Mouse (Mus musculus) CH12.LX (cell line): ENCODE data around the gene Nsmf. TPM values are rescaled to one million over a fixed set of nuclear protein-coding genes. Genes with fewer than 3 reads are reported as not detected.

Experiments
- DNase-seq: peaks from one replicate; pipeline ENCODE4 v3.0.0-alpha.2; 2013; ENCODE audit errors: extremely low read depth
- H3K27ac ChIP-seq: 2 replicates; pipeline ENCODE4 v1.5.1; 2012; ENCODE audit warnings: low read depth, mild to moderate bottlenecking, control low read depth, moderate library complexity; ENCODE audit not compliant: insufficient read depth
- H3K27me3 ChIP-seq: replicated peaks from 2 replicates; pipeline ENCODE3; 2012; ENCODE audit warnings: inconsistent platforms
- H3K36me3 ChIP-seq, 2 experiments: replicated peaks in 1 of 2; 2 replicates each; pipeline versions ENCODE3 to v1.6.1; 2012; ENCODE audit warnings: inconsistent platforms in 1 of 2, low read length in 1 of 2, mild to moderate bottlenecking in 1 of 2, mixed read lengths in 1 of 2, moderate library complexity in 1 of 2; ENCODE audit not compliant: control insufficient read depth in 1 of 2, insufficient read depth in 1 of 2
- H3K4me1 ChIP-seq, 2 experiments: 2 replicates each; pipeline ENCODE4 v1.6.1; 2012; ENCODE audit warnings: inconsistent platforms in 1 of 2, moderate library complexity in 1 of 2; ENCODE audit not compliant: insufficient read depth in 2 of 2, control insufficient read depth in 1 of 2
- H3K4me2 ChIP-seq: 2 replicates; pipeline ENCODE4 v1.6.1; 2012; ENCODE audit warnings: low read depth, mild to moderate bottlenecking, control low read depth; ENCODE audit not compliant: poor library complexity, insufficient read depth, severe bottlenecking
- H3K4me3 ChIP-seq, 3 experiments: fragments of 150-350 bp in 1 of 3; sonication (generic) in 1 of 3; replicated peaks in 1 of 3; 2 replicates each; pipeline versions ENCODE3 to v1.5.1; 2011 to 2012; ENCODE audit warnings: low read depth in 2 of 3, low read length in 2 of 3, mild to moderate bottlenecking in 2 of 3, moderate library complexity in 2 of 3, control low read depth in 1 of 3, improper control_type of control experiment in 1 of 3, inconsistent platforms in 1 of 3, mixed read lengths in 1 of 3; ENCODE audit not compliant: poor library complexity in 1 of 3
- H3K79me2 ChIP-seq: replicated peaks from 2 replicates; pipeline ENCODE4 v1.6.1; 2012; ENCODE audit warnings: mild to moderate bottlenecking, moderate library complexity; ENCODE audit not compliant: control insufficient read depth, poor library complexity, insufficient read depth, severe bottlenecking; ENCODE audit errors: extremely low read depth
- H3K9ac ChIP-seq: 2 replicates; pipeline ENCODE4 v1.6.1; 2012; ENCODE audit warnings: low read depth, mild to moderate bottlenecking, control low read depth, moderate library complexity; ENCODE audit not compliant: insufficient read depth
- H3K9me3 ChIP-seq: replicated peaks from 2 replicates; pipeline ENCODE3; 2012; ENCODE audit warnings: low read length, inconsistent platforms, mixed read lengths
- BHLHE40 ChIP-seq: IDR thresholded peaks from 2 replicates; pipeline ENCODE4 v1.6.1; 2011; ENCODE audit warnings: mild to moderate bottlenecking, low read depth, low read length, improper control_type of control experiment
- CHD1 ChIP-seq: IDR thresholded peaks from 2 replicates; pipeline ENCODE4 v1.6.1; 2012; ENCODE audit warnings: low read depth, low read length, improper control_type of control experiment, inconsistent platforms
- CTCF ChIP-seq, 2 experiments: IDR thresholded peaks in 1 of 2; conservative IDR thresholded peaks in 1 of 2; 2 replicates each; pipeline ENCODE4 v1.5.1; 2011 to 2012; ENCODE audit warnings: low read depth in 2 of 2, low read length in 2 of 2, improper control_type of control experiment in 1 of 2, inconsistent platforms in 1 of 2, mild to moderate bottlenecking in 1 of 2, moderate library complexity in 1 of 2
- E2F4 ChIP-seq: IDR thresholded peaks from 2 replicates; pipeline ENCODE4 v1.6.1; 2011; ENCODE audit warnings: low read depth, low read length, improper control_type of control experiment; ENCODE audit not compliant: insufficient replicate concordance
- ELF1 ChIP-seq: IDR thresholded peaks from 2 replicates; pipeline ENCODE4 v1.6.1; 2014; ENCODE audit warnings: low read depth, mild to moderate bottlenecking, inconsistent platforms, low read length, improper control_type of control experiment
- EP300 ChIP-seq: IDR thresholded peaks from 2 replicates; pipeline ENCODE4 v1.6.1; 2011; ENCODE audit warnings: low read length, improper control_type of control experiment
- ETS1 ChIP-seq: conservative IDR thresholded peaks from 2 replicates; pipeline ENCODE4 v1.6.1; 2012; ENCODE audit warnings: low read depth, mild to moderate bottlenecking, inconsistent platforms, low read length, improper control_type of control experiment, moderate library complexity
- HCFC1 ChIP-seq: IDR thresholded peaks from 2 replicates; pipeline ENCODE4 v1.6.1; 2012; ENCODE audit warnings: low read depth, mild to moderate bottlenecking, inconsistent platforms, low read length, improper control_type of control experiment
- IRF4 ChIP-seq: IDR thresholded peaks from 2 replicates; pipeline ENCODE4 v1.6.1; 2014; ENCODE audit warnings: low read depth, mild to moderate bottlenecking, inconsistent platforms, low read length, improper control_type of control experiment
- JUN ChIP-seq: IDR thresholded peaks from 2 replicates; pipeline ENCODE4 v1.6.1; 2011; ENCODE audit warnings: low read depth, mild to moderate bottlenecking, low read length, improper control_type of control experiment, moderate library complexity; ENCODE audit not compliant: insufficient read depth
- KAT2A ChIP-seq: IDR thresholded peaks from 2 replicates; pipeline ENCODE4 v1.6.1; 2012; ENCODE audit warnings: low read length, improper control_type of control experiment, inconsistent platforms; ENCODE audit not compliant: insufficient replicate concordance
- MAFK ChIP-seq: IDR thresholded peaks from 2 replicates; pipeline ENCODE4 v1.6.1; 2011; ENCODE audit warnings: low read length, improper control_type of control experiment; ENCODE audit not compliant: insufficient replicate concordance
- MAX ChIP-seq: IDR thresholded peaks from 2 replicates; pipeline ENCODE4 v1.6.1; 2011; ENCODE audit warnings: low read length, improper control_type of control experiment
- MAZ ChIP-seq: IDR thresholded peaks from 2 replicates; pipeline ENCODE4 v1.6.1; 2012; ENCODE audit warnings: low read depth, mild to moderate bottlenecking, inconsistent platforms, low read length, improper control_type of control experiment, moderate library complexity
- MXI1 ChIP-seq: IDR thresholded peaks from 2 replicates; pipeline ENCODE4 v1.6.1; 2011; ENCODE audit warnings: mild to moderate bottlenecking, low read depth, low read length, improper control_type of control experiment
- MYC ChIP-seq: IDR thresholded peaks from 2 replicates; pipeline ENCODE4 v1.6.1; 2011; ENCODE audit warnings: low read depth, mild to moderate bottlenecking, improper control_type of control experiment, low read length
- NELFE ChIP-seq: IDR thresholded peaks from 2 replicates; pipeline ENCODE4 v1.6.1; 2011; ENCODE audit warnings: low read depth, low read length, improper control_type of control experiment
- NRF1 ChIP-seq: IDR thresholded peaks from 2 replicates; pipeline ENCODE4 v1.6.1; 2014; ENCODE audit warnings: low read depth, mild to moderate bottlenecking, inconsistent platforms, low read length, improper control_type of control experiment, moderate library complexity
- PAX5 ChIP-seq: IDR thresholded peaks from 2 replicates; pipeline ENCODE4 v1.6.1; 2012; ENCODE audit warnings: low read length, inconsistent platforms, mixed read lengths
- POLR2A ChIP-seq: IDR thresholded peaks from 2 replicates; pipeline ENCODE4 v1.6.1; 2011; ENCODE audit warnings: low read depth, mild to moderate bottlenecking, improper control_type of control experiment, low read length
- RCOR1 ChIP-seq: conservative IDR thresholded peaks from 2 replicates; pipeline ENCODE4 v1.6.1; 2012; ENCODE audit warnings: low read depth, mild to moderate bottlenecking, inconsistent platforms, low read length, improper control_type of control experiment
- SIN3A ChIP-seq: IDR thresholded peaks from 2 replicates; pipeline ENCODE4 v1.6.1; 2012; ENCODE audit warnings: low read length, improper control_type of control experiment, inconsistent platforms
- TBP ChIP-seq: conservative IDR thresholded peaks from 2 replicates; pipeline ENCODE4 v1.6.1; 2011; ENCODE audit warnings: low read depth, low read length, improper control_type of control experiment
- USF1 ChIP-seq: IDR thresholded peaks from 2 replicates; pipeline ENCODE4 v1.6.1; 2014; ENCODE audit warnings: low read depth, mild to moderate bottlenecking, inconsistent platforms, low read length, improper control_type of control experiment
- USF2 ChIP-seq: conservative IDR thresholded peaks from 2 replicates; pipeline ENCODE4 v1.6.1; 2011; ENCODE audit warnings: low read depth, low read length, improper control_type of control experiment
- ZC3H11A ChIP-seq: IDR thresholded peaks from 2 replicates; pipeline ENCODE4 v1.6.1; 2012; ENCODE audit warnings: low read depth, mild to moderate bottlenecking, inconsistent platforms, low read length, improper control_type of control experiment
- ZKSCAN1 ChIP-seq: IDR thresholded peaks from 2 replicates; pipeline ENCODE4 v1.6.1; 2012; ENCODE audit warnings: low read depth, inconsistent platforms, low read length, improper control_type of control experiment, borderline replicate concordance
- ZMIZ1 ChIP-seq: IDR thresholded peaks from 2 replicates; pipeline ENCODE4 v1.6.1; 2012; ENCODE audit warnings: low read depth, mild to moderate bottlenecking, inconsistent platforms, low read length, improper control_type of control experiment
- ZNF384 ChIP-seq: IDR thresholded peaks from 2 replicates; pipeline ENCODE4 v1.6.1; 2012; ENCODE audit warnings: low read depth, low read length, improper control_type of control experiment, inconsistent platforms
- dilution Hi-C: fragments of 300-500 bp; cut with MboI; formaldehyde crosslinking; loops from 2 replicates; pipeline ENCODE4 v1.14.3; 2020; ENCODE audit warnings: low sequenced_read_pairs; ENCODE audit not compliant: extremely low pct_unique_long_range_greater_than_20kb, extremely low pct_ligation_motif_present
- in situ Hi-C: fragments of 300-500 bp; cut with MboI; formaldehyde crosslinking; loops from 3 replicates; pipeline ENCODE4 v1.14.3; 2019; ENCODE audit warnings: low sequenced_read_pairs, low pct_ligation_motif_present, low pct_unique_long_range_greater_than_20kb, mixed read lengths
- polyA plus RNA-seq: library from polyadenylated mRNA; unstranded; fragments of >175 nt; gene quantifications from 2 replicates; pipeline ENCODE4 v1.2.1, GENCODE M21; 2012; ENCODE audit warnings: low read depth; ENCODE audit not compliant: insufficient read length
- total RNA-seq, 2 experiments: library from RNA; depleted of rRNA; stranded (reverse); fragments of 300-350 nt in 1 of 2; fragments of >200 nt in 1 of 2; gene quantifications; 2 replicates each; pipeline ENCODE4 v1.2.3; 2012 to 2014

The Nsmf gene
- total RNA-seq (2012; rRNA removed) (11.4 and 11.7 TPM in 2 replicates), total RNA-seq (2014; rRNA removed) (11.6 and 18.5 TPM in 2 replicates), polyA plus RNA-seq (12.0 and 12.9 TPM in 2 replicates)

DNA sequence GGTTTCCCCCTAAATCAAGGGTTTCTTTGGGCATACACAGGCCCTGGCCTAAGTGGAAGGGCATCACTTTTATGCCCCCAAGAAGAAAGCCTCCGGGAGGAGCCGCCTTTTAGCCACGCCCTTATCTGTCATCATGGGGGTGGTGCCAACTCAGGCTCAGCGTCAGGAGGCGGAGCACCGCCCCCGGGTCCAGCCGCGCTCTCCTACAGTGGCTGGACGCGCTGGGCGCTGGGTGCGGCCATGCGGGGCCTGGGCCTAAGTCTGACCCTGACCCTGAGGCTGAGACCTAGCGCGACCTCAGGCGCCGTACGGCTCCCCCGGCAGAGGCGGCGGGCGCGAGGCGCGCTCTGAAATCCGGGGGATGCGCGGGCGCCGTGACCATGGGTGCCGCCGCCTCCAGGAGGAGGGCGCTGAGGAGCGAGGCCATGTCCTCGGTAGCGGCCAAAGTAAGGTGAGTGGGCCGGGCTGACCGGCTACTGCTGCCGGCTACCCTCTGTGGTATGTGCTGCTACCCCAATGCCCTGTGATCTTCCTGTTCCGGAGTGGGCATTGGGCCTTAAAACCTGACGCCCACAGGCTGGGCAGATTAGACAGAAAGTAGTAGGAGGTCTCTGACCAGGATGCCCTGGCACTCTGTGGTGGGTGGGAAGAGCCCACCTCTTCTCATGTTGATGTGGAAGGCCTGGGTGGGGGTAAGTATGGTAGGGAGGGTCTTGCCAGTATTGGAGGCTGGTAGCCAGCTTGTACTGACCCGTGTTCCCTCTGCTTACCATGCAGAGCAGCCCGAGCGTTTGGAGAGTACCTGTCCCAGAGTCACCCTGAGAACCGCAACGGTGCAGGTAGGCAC is at the start of gene Nsmf:
Gene Nsmf (plus strand): TSS at position 135 of the 847 bp plus-strand sequence.
- Histone ChIP-seq H3K9ac (peak within 1 kb of the TSS; percentile 59), H3K4me3 (peak within 1 kb of the TSS; percentile 65 to 80 (median 68)), H3K27ac (no peak within 1 kb of the TSS), H3K4me2 (peak within 1 kb of the TSS; percentile 82), H3K4me1 (peaks cover 5 to 18% of the 10 kb centered on the region in 2 experiments), H3K27me3 (no peaks in the 10 kb centered on the region), H3K9me3 (no peaks in the 10 kb centered on the region), H3K36me3 (peaks cover 19 to 81% of the 10 kb centered on the region in 2 experiments), H3K79me2 (no peaks in the 10 kb centered on the region)
- in situ Hi-C loops: no loop called here
- dilution Hi-C loops: no loop called here
- TF ChIP-seq NRF1 (peak; percentile 55), ZNF384 (no peak), RCOR1 (no peak), PAX5 (no peak), NELFE (peak; percentile 71), IRF4 (0 out of 2 replicates have a peak, but pooled peaks have one; percentile 15), CTCF (conservative IDR thresholded peaks at IDR 0.05 in 1 of 2, IDR thresholded peaks at IDR 0.05 in 1 of 2; ENCODE audit: low read depth in 2 of 2, low read length in 2 of 2) (no peak), POLR2A (peak; percentile 70), KAT2A (no peak), USF1 (no peak), ZMIZ1 (0 out of 2 replicates have a peak, but pooled peaks have one; percentile 35), BHLHE40 (no peak), TBP (no peak), HCFC1 (no peak; the same call in 1 of the 2 replicates), SIN3A (no peak), MAFK (no peak), MAX (no peak), MYC (no peak), ZKSCAN1 (no peak), CHD1 (no peak), EP300 (no peak), ETS1 (no peak), MAZ (no peak), JUN (no peak), ELF1 (no peak), MXI1 (peak; percentile 54; the same call in 1 of the 2 replicates), USF2 (no peak), ZC3H11A (no peak), E2F4 (no peak)
- peak; percentile 75 for DNase-seq
